Mouse (Mus musculus): ENCODE measurements around the gene Pafah1b1.

Gene Pafah1b1

DNA sequence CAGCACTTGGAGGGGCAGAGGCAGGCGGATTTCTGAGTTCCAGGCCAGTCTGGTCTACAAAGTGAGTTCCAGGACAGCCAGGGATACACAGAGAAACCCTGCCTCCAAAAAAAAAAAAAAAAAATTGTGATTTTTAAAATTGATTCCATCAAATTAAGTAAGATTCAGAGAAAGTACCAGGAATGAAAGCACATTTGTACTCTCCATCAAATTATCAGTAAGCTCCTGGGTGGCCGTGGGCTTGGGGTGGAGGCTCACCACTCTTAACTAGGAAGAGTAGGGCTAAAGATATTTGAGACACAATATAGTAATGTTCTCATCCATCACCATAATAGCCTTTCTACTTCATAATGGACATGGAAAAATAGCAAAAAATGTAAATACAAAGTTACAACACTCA is 3.3 kb downstream of the Pafah1b1 start:
- no peak for DNase-seq (ENCODE audit: low spot score)

DNA sequence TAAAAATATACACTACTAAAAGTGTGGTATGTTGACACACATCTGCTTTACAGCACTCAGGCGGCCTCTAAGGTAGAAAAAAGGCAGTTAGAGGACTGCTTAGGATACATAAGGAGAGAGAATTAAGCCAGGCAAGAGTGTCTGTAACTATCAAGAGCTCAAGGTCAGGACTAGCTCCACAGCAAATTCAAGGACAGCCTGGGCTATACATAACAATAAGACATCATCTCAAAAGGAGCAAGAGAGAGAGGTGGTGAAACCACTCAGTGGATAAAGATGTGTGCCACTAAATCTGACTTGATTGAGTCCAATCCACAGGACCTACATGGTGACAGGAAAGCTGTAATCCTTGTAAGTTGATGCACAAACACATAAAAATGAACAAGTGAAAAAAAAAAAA is 3.8 kb downstream of the Pafah1b1 start:
- no peak for DNase-seq (ENCODE audit: low spot score)

DNA sequence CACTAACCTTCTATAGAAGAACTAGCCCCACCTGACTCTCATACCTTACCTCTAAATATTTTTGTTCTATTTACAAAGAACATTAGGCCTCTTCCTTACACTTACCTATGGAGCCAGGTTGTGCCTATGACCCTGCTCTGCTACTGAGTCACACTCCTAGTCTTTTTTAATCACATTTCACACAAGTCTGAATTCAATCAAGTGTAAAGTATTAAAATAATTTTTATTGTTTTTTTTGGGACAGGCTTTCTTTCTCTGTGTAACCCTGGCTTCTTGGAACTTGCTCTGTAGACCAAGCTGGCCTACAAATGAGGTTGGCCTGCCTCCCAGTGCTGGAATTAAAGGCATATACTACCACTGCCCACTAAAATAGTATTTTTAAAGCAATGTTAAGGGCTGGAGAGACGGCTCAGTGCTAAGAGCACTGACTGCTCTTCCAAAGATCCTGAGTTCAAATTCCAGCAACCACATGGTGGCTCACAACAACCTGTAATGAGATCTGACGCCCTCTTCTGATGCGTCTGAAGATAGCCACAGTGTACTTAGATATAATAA is 8.4 kb downstream of the Pafah1b1 start:
- DNase-seq (ENCODE audit: low spot score), result no peak

DNA sequence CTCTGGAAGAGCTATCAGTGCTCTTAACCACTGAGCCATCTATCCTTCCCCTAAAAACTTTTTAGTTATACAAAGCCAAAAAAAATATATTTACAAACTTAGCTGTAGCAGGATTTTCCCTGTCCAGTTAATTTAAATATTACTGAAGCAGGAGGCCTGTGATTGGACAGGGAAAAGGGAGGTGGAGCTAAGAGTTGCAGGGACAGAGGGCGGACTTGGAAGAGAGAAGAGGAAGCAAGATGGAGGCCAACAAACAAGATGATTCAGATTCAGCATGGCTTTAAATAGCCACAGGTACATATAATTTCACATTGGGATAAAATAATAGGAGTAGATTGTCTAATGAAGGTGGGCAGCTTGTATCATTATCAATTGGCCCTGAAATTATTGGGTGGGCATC is 13.8 kb downstream of the Pafah1b1 start:
- DNase-seq (ENCODE audit: low spot score), result no peak

DNA sequence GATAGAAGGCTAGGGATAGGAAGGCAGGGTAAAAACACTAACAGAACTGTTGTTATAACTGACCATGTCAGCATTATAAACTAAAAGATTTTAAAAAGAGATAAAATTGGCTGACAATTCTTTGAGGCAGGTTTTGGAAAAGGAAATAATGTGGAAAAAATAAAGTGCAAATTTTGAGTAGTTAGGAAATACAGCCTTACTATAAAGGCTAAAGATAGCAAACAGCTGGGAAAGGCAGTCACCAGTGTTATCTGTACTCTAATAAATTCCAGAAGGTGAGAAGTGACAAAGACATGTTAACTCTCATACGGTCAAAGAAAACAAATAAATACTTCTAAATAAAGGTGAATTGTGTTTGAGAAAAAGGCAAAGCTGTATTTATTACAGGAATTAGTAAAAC is 15.7 kb downstream of the Pafah1b1 start:
- DNase-seq (ENCODE audit: low spot score), result no peak

DNA sequence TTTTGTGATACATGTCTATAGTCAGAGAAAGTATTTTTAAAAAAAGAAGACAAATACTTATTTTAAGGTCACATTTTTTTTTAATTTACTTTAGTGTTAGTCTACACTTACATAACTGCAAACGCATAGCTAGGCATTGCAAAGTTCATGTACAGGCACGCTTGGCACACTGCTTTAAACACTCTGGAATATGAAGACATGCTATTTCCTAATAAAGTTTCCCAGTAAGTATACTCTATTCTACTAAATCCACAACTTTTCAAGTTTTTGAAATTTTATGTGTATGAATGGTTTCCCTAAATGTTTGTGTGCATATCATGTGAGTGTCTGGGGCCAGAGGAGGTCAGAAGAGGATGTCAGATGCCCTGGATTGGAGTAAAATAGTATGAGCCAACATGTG is 20.4 kb downstream of the Pafah1b1 start:
- DNase-seq (ENCODE audit: low spot score), result no peak

DNA sequence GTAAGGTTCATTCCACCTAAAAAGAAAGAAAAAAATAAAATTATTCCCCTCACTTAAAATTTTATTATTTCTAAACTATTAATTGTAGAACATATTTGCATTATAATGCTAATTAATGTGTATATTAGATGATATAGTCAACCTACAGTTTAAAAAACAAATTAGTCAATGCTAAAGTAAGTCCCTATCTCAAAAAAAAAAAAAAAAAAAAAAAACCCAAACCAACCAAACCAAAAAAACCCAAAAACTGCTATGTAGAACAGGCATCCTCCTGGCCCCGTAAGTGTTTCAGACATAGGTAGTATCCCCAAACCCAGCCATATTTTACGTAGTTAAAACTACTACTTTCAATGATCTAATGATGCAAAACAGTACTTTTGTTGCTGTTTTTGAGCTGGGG is 25.0 kb downstream of the Pafah1b1 start:
- no peak for DNase-seq (ENCODE audit: low spot score)

DNA sequence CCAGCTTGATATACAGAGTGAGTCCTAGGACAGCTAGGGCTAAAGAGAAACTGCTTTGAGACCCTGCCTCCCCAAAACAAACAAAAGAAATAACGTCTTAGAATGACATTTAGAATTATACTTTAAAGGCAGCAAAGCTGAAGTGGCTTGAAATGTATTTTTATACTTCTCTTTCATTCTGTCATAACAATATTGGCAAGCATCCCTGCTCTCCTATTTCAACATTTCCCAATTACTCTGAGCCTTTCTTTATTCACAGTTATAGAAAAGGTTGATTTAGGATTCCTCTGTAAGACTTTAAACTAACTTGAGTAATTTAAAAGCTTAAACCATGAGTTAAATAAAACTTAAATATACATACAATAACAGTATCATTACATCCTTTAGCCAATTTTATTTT is 32.3 kb downstream of the Pafah1b1 start:
- DNase-seq (ENCODE audit: low spot score), result no peak

DNA sequence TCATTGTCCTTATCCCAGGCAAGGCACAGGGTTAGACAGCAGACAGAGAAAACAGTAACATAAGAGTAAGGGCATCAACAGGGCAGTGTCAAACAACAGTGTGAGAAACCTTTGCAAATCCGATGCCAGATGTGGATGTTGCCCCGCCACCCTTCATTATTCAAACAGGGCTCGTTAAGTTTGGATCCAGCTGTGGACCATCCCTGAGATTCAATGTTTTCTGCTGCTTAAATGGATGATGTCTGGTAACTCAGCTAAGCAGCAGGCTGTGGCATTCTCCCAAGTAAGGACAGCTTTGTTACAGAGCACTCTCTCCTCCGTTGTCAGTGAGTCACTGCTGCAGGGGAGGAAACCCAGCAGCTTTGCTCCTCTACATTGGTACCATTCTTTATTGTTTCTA is 49.3 kb downstream of the Pafah1b1 start:
- no peak for DNase-seq (ENCODE audit: low spot score)

DNA sequence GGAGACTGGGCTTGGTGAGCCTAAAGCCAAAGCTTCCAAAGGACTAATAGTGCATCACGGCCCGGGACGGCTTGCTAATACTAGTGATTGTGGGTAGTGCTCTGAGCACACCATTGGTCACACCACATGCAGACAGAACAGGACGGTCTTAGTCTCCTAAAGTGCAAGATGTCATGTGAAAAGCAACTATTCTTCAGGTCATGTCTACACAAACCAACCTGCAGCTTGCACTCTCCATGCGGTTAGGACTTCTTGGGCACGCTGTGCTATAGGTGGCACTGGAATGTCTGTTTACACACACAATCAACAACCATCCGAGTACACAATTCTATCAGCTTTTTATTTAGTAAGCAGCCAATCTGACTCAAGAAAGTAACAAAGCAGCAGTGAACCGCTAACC is 49.8 kb downstream of the Pafah1b1 start:
- no peak for DNase-seq (ENCODE audit: low spot score)

DNA sequence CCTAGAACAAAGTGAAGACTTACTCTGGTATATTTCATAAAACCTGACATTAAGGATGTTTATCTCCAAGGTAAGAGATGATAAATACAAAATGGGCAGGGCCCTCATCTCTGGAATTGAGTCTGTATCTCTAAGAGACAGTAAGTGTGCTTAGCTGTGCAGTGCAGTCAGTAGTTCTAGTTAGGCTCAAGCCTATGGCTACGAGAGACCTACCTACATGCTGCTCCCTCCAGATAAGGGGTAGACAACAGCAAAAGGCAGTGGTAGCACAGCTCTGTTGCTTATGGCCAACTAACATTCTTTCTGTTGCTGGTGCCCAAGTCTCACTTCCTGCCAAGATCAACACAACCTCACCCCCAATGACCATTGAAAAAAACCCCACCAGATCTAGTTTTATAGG is 50.9 kb downstream of the Pafah1b1 start:
- no peak for DNase-seq (ENCODE audit: low spot score)

DNA sequence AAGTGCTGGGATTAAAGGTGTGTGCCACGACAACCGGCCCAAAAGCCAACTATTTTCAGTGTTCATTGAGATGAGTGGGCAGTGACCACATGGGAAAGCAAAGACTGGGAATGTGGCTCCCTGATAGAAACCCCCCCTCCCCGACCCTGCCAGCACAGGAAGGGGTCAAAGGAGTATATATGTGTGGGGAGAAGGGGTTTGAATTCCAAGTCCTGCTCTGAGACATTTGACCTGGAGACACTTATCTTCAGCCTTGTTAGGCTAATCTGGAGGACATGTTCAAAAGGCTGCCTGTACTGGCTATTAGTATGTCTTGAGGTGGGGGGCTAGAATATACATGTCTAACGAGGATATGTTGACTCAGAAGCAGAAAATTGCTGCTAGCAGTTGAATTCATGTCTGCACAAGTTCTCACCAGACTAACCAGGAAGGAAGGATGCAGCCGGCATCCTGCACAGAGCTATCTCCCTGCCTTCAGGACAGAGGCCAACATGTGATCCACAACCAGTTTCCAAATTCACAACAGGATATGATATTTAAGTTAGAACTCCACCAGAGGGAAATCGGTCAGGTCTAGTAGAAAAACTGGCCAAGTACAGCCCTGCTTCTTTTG is 51.5 kb downstream of the Pafah1b1 start:
- no peak for DNase-seq (ENCODE audit: low spot score)

DNA sequence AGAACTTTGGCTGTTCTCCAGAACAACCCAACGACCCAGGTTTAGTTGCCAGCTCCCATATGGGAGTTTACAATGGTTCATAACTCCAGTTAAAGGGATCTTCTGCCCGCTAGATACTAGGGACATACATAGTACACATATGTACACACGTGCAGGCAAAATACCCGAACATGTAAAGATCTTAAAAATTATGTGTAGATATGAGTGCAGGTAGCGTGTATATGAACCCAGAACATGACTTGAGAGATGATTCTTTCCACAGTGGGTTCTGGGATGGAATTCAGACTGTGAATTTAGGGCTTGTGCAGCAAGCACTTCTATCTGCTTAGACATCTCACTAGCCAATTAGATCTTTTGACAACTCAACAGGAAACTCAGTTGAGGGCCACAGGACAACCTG is 52.6 kb downstream of the Pafah1b1 start:
- DNase-seq (ENCODE audit: low spot score), result no peak

DNA sequence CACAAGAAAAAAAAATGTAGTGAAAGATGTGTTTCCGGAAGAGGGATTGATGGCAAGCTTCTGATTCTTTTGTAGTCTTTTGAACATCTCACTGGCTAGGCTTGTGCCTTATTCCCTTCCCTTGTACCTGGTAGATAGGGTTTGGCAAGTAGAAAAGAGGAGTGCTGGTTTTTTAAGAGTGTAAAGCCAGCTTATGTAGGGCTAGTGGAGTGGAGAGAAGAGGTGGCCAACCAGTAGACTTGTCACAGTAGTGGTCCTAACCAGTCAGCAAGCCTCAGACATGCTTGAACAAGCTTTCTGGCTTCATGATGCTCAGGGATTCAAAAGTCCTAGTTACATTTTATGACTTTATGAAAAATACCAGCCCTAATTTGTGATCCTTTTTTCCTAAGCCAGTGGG is 53.5 kb downstream of the Pafah1b1 start:
- DNase-seq (ENCODE audit: low spot score), result no peak

DNA sequence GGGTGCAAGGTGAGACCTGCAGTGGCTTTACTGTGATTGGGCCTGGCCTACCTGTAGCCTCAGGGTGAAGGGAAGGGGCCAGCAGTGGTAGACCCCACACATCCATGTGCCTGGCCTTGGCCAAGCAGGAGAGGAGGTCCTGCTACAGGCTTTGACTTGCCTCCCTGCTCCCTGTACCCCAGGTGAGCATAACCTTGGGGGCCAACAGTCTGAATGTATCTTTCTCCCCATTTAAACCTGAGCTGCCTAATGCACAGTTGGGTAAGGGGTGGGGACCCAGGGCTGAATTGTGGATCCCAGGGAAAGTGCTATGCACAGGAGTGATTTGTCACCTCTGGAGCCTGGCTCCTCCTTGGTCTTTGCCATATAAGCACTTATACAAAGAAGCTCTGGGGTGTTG is 54.3 kb downstream of the Pafah1b1 start:
- no peak for DNase-seq (ENCODE audit: low spot score)

DNA sequence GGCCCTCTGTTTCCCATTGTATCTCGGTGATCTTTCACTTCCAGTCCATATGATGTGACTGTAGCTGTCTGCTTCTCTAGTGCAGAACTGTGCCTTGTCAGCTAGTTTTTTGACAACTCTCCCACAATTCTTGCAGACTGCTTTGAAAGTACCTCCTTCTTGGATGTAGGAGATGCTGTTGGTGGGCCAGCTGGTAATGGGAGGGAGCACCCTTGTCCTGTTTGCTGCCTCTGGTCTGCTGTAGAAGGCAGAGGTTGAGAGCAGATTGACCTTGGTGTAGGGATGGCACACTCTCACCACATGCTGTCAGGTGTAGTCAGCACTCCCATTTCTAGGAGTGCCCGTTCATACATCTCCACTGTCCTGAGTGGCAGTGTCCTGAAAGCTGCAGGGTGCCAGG is 55.5 kb downstream of the Pafah1b1 start:
- DNase-seq (ENCODE audit: low spot score), result no peak

DNA sequence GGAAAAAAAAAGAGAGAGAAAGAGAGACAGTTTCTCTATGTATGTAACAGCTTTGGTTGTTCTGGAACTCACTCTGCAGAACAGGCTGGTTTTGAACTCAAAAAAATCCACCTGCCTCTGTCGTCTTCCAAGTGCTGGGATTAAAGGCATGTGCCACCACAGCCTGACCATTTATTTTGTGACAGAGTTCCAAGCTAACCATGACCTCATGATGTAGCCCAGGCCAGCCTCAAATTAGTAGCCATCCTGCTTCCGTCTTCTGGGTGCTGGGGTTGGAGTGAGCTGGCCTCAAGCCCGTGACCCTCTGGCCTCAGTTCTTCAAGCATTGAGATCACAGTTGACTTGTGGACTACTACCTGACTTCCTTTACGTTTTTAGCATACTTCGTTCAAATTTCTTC is 56.0 kb downstream of the Pafah1b1 start:
- no peak for DNase-seq (ENCODE audit: low spot score)

DNA sequence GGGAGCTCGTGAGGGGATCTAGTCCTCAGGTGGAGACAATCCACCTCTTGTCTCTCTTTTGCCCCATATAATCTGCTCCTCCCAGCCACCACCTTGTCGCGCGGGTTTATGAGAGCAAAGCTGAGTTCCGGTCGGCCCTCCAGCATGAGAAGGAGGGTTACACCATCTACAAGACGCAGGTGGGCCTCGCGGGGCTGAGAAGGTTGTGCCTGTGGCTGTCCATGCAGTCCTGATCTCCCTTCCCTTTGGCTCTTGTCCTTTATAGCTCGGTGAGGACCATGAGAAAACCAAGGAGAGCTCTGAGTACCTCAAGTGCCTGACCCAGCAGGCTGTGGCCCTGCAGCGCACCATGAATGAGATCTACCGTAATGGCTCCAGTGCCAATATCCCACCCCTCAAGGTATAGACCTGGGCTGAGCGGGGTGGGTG is 56.9 kb downstream of the Pafah1b1 start:
- DNase-seq (ENCODE audit: low spot score), result no peak

DNA sequence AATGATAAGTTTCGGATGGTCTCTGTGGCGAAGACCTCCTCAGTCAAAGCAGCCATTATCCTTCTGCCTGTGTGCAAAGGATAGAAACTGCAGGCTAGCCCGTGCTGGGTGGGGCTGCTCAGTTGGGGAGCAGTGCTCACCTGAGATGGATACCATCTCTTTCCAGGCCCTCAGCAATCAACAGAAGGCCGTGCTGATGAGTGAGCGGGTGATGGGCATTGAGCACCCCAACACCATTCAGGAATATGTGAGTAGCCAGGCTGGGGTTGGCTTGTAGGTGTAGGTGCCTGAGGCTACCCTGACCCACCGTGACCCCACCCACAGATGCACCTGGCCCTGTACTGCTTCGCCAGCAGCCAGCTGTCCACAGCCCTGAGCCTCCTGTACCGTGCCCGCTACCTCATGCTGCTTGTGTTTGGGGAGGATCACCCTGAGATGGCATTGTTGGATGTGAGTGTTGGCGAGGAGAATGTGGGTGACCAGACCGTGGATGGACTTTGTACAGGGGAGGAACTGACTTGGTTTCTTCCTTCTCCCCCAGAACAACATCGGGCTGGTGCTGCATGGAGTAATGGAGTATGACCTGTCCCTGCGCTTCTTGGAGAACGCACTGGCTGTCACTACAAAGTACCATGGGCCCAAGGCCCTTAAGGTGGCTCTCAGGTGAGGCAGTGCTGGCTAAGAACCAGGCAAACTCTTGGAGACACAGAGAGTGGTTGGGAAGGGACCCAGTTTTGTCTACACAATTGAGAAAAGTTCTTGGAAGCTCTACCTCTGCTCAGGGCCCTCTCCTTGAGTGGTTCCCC is 57.5 kb downstream of the Pafah1b1 start:
- DNase-seq (ENCODE audit: low spot score), result no peak

DNA sequence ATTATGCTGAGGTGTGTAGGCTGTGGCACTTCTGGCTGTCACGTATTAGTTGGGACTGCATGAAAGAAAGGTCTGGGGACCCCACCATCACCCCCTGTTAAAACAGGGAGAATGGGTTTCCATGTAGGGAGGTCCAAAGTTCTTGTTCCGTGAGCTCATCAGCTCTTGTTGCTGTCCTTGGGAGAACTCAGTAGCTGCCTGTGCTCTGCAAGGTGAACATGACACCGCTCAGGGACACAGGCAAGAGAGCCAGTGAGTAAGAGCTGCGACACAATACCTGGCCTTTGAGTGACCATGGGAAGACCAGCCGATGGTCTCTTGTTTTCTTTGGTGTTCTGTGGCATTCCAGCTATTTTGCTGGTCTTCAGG is 58.2 kb downstream of the Pafah1b1 start:
- DNase-seq (ENCODE audit: low spot score), result no peak

DNA sequence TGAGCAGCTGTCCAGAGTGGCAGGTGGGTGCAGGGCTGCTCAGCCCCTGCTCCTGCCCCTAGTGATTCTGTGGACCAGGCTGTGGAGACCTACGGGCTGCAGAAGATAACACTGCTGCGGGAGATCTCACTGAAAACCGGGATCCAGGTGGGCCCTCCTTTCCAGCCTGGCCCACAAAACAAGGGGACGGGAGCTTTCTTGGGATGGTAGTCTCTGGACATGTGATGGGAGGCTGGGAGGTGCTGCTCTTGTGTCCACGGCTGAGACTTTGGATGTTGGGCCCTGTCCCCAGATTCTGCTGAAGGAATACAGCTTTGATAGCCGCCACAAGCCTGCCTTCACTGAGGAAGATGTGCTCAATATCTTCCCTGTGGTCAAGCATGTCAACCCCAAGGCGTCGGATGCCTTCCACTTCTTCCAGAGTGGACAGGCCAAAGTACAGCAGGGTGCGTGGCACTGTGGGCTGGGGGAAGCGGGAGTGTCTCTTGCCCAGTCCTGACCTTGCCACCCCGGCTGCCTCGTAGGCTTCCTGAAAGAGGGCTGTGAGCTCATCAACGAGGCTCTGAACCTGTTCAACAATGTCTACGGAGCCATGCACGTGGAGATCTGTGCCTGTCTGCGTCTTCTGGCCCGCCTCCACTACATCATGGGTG is 58.7 kb downstream of the Pafah1b1 start:
- no peak for DNase-seq (ENCODE audit: low spot score)

DNA sequence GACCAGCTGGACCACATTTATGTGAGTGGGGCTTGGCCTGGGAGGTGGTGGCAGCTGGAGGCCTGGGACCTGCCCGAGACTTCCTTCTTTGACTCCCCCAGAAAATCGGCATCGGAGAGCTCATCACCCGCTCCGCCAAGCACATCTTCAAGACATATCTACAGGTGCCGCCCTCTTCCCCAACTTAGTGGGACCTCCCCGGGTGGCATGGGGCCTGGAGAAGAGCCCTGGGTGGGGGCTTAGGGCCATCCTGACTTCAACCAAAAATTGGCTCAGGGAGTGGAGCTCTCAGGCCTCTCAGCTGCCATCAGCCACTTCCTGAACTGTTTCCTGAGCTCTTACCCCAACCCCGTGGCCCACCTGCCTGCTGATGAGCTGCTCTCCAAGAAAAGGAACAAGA is 59.6 kb downstream of the Pafah1b1 start:
- peak; percentile 5 for DNase-seq (ENCODE audit: low spot score)

DNA sequence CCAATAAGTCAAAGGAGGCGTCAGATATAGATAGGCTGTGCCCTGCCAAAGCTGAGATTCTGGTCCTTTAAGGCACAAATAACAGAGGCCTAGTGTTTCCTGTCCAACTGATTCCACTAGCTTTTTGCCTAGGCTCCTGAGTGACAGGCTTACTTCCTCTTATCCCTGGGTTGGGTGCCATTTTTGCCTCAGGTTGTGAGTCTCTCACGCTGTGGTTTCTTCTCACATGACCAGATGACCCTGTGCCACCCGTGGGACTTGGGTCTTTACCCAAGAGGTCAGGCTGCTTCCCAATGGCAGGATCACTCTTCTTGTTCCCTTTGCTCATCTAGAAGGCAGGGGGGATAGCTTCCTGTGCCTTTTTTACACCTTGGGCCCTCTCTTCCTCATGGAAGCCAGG is 60.2 kb downstream of the Pafah1b1 start:
- no peak for DNase-seq (ENCODE audit: low spot score)
